Mouse (Mus musculus) ES-E14 (cell line): ENCODE results near the gene Nipal3.

Experiments
- CHD2 ChIP-seq: IDR thresholded peaks from 2 replicates; pipeline ENCODE4 v1.6.1; 2014; ENCODE audit warnings: mild to moderate bottlenecking, low read depth, low read length, inconsistent platforms
- HCFC1 ChIP-seq: IDR thresholded peaks from 2 replicates; pipeline ENCODE4 v1.6.1; 2012; ENCODE audit warnings: low read length, inconsistent platforms, borderline replicate concordance; ENCODE audit not compliant: insufficient read depth
- MAFK ChIP-seq: IDR thresholded peaks from 2 replicates; pipeline ENCODE4 v1.6.1; 2014; ENCODE audit warnings: mild to moderate bottlenecking, low read depth, low read length, inconsistent platforms; ENCODE audit not compliant: insufficient read depth
- ZNF384 ChIP-seq: IDR thresholded peaks from 2 replicates; pipeline ENCODE4 v1.6.1; 2012; ENCODE audit warnings: low read depth, low read length, inconsistent platforms

- TF ChIP-seq ZNF384 (no peak), CHD2 (no peak), HCFC1 (no peak), MAFK (no peak)
These were observed 30.2 kb upstream of the Nipal3 start for GRCm38 (mm10) chr4:135525057-135525456.
